Mouse (Mus musculus): ENCODE data around the gene Angel1. TPM values are rescaled to one million over a fixed set of nuclear protein-coding genes. Genes with fewer than 3 reads are reported as not detected.
A peak's percentile ranks its signal among the peaks of the same experiment; 100 is the strongest.

Angel1 gene
- polyA plus RNA-seq (2016; fragmentation: Nextera tagmentation; extraction: Ambion mirVana): 11.0 and 11.9 TPM in 2 replicates

GRCm38 (mm10) chr12:86726120-86726640 is at the start of gene Angel1:
Gene Angel1 (minus strand): TSS chr12:86726460.
- H3K4me1 ChIP-seq: 0 out of 2 replicates have a peak, but pooled peaks cover 3% of the 10 kb centered on the region
- 0 out of 2 replicates have a peak, but pooled peaks cover under 1% of the 10 kb centered on the region for H3K36me3 ChIP-seq
- no peaks in the 10 kb centered on the region for H3K27me3 ChIP-seq (ENCODE audit: low read depth, poor library complexity, severe bottlenecking)
- under 1% methylated on average over 37 of the region's 44 CpGs for WGBS
- peak within 1 kb of the TSS; percentile 87 for H3K4me3 ChIP-seq
- H3K9me3 ChIP-seq (replicated peaks): no peaks in the 10 kb centered on the region
- DNase-seq (ENCODE audit: low spot score): peak; percentile 97
- peak within 1 kb of the TSS; percentile 89 for H3K27ac ChIP-seq

DNA sequence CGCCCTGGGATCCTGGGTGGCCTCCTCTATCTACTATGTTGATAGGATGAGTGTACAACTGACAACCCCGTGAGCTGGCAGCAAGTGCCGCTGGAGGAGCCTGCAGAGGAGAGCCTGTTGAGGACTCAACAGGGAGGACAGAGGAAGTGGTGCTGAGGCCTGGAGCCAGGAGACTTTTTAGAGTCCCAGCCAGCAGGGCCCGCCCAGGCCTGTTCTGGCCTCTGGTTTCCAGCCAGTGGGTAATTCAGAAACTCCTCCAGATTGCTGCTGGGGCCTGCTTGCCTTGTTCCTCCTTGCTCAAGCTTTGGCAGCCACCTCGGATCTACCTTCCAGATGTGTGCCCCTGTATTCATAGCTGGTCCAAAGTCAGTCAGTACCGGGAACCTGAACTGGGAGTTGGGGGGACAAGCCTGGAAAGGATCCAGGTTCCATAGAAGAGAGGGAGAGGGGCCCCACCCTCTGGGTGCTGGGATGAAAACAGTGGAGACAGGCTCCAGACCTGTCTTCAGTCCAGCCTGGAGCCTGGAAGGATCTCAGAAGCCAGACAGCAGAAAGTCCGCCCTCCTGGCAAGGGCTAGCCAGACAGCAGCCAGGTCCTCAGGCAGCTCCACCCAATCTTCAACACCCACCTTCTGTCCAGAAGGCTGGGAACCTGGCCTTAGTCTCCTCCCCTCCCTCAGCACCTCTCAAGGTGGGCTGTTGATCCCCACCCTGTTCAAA is 49.5 kb upstream of the Angel1 start:
- H3K36me3 ChIP-seq: no peaks in the 10 kb centered on the region

DNA sequence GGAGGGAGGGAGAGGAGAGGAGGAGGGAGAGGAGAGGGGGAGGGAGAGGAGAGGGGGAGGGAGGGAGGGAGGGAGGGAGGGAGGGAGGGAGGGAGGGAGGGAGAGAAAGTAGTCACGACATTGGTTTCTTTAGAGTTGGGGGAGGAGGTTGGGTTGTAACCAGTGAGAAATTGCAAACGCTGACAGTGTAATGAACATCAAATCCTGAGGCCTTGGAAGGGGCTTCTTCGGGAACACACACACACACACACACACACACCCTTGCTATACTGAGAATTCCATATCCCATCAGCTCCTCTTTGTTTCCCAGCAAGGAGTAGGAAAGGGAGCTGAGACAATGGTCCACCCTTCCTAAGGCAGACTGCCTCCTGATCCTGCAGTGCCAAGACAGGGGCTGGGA is 46.3 kb upstream of the Angel1 start:
- no peaks in the 10 kb centered on the region for H3K36me3 ChIP-seq
- H3K27ac ChIP-seq: no peak overlapping the region
- DNase-seq (ENCODE audit: low spot score): no peak
- H3K4me1 ChIP-seq: peaks cover 22% of the 10 kb centered on the region
- 50% methylated on average over 3 of the region's 3 CpGs for WGBS
- H3K27me3 ChIP-seq (ENCODE audit: low read depth, poor library complexity, severe bottlenecking): 0 out of 2 replicates have a peak, but pooled peaks cover 6% of the 10 kb centered on the region
- no peak overlapping the region for H3K4me3 ChIP-seq
- H3K9me3 ChIP-seq (replicated peaks): no peaks in the 10 kb centered on the region

More for the DNA sequence above, 49.5 kb upstream of the Angel1 start:
- H3K27ac ChIP-seq: no peak overlapping the region
- no peaks in the 10 kb centered on the region for H3K27me3 ChIP-seq (ENCODE audit: low read depth, poor library complexity, severe bottlenecking)
- no peaks in the 10 kb centered on the region for H3K9me3 ChIP-seq (replicated peaks)
- H3K4me3 ChIP-seq: no peak overlapping the region
- no peak for DNase-seq (ENCODE audit: low spot score)
- H3K4me1 ChIP-seq: peaks cover 17% of the 10 kb centered on the region
- 80% methylated on average over 7 of the region's 7 CpGs for WGBS

DNA sequence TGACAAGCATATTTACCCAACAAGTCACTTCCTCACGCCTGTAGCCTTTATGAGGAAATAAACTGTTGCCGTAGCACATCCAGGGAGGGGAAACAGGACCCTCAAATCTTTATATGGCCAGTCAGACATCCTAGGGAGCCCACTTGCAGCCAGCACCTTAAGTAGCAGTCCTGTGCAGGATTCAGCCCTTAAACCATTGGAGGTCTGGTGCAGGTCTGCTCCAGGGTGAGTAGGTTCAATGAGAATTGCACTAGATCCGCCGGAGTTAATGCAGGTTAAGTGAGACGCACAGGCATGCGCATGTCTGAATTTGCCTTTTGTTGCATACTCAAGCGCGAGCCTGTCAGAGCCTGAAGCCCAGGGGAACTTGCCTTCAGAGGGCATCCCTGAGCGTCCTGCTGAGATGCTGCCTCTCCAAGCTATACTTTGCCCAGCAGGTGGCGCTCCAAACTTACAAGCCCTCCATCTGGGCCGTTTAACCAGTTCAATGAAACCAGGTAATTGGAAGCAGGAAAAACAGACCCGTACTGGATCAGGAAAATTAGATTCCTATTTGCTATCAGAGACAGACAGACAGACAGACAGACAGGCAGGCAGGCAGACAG is 45.7 kb upstream of the Angel1 start:
- Histone ChIP-seq H3K27ac (peak overlapping the region; percentile 21; the same call in 1 of the 2 replicates), H3K27me3 (ENCODE audit: low read depth, poor library complexity, severe bottlenecking) (0 out of 2 replicates have a peak, but pooled peaks cover 6% of the 10 kb centered on the region), H3K36me3 (no peaks in the 10 kb centered on the region), H3K4me1 (peaks cover 22% of the 10 kb centered on the region), H3K9me3 (replicated peaks) (no peaks in the 10 kb centered on the region), H3K4me3 (no peak overlapping the region)
- 12% methylated on average over 12 of the region's 12 CpGs for WGBS
- peak; percentile 95 for DNase-seq (ENCODE audit: low spot score)

DNA sequence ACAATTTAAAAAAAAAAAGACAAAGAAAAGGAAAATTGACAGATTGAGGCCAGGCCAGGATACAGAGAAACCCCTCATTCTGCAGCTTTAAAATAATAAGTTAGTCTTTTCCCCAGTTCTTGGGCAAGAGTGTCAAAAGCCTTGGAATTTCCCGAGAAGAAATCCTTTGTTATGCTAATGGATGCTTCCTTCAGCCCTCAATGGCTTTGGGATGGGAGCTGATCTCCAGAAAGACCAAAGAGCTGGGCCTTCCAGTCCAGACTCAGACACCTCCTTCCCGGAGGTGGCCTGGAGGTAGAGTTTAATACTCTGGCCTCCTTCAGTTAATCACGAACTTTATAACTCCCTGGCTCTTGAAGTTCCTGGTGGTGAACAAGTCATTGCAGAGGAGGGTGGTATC is 44.7 kb upstream of the Angel1 start:
- WGBS: 14% methylated on average over 3 of the region's 3 CpGs
- Histone ChIP-seq H3K9me3 (replicated peaks) (no peaks in the 10 kb centered on the region), H3K27ac (no peak overlapping the region), H3K27me3 (ENCODE audit: low read depth, poor library complexity, severe bottlenecking) (0 out of 2 replicates have a peak, but pooled peaks cover 6% of the 10 kb centered on the region), H3K4me1 (peaks cover 22% of the 10 kb centered on the region), H3K36me3 (no peaks in the 10 kb centered on the region), H3K4me3 (no peak overlapping the region)
- no peak for DNase-seq (ENCODE audit: low spot score)

DNA sequence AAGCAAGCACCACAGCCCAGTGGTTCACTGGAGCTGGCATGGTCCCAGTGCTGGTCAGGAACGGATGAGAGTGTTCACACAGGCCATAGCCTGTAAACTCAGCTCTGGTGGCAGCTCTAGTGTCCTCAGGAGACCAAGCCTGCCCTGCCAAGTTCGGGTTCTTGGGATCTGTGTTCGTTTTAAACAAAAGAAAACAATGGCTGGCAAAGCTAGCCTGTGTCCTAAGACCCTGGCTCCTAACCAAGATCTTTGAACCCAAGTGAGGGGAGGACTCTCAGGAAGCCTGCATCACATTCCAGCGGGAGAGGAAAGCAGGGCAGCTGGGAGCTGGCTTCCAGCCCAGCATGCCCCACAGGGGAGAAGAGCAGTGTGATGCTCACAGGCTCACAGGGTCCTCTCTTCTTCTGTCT is 44.0 kb upstream of the Angel1 start:
- Histone ChIP-seq H3K4me3 (no peak overlapping the region), H3K27me3 (ENCODE audit: low read depth, poor library complexity, severe bottlenecking) (0 out of 2 replicates have a peak, but pooled peaks cover 6% of the 10 kb centered on the region), H3K36me3 (no peaks in the 10 kb centered on the region), H3K4me1 (peaks cover 16% of the 10 kb centered on the region), H3K27ac (no peak overlapping the region), H3K9me3 (replicated peaks) (no peaks in the 10 kb centered on the region)
- DNase-seq (ENCODE audit: low spot score): no peak
- WGBS: 50% methylated on average over 4 of the region's 4 CpGs

- no peak overlapping the region for H3K27ac ChIP-seq
- no peak overlapping the region for H3K4me3 ChIP-seq
- no peak for DNase-seq (ENCODE audit: low spot score)
- H3K4me1 ChIP-seq: peaks cover 16% of the 10 kb centered on the region
- H3K27me3 ChIP-seq (ENCODE audit: low read depth, poor library complexity, severe bottlenecking): 0 out of 2 replicates have a peak, but pooled peaks cover 6% of the 10 kb centered on the region
- H3K9me3 ChIP-seq (replicated peaks): no peaks in the 10 kb centered on the region
- no peaks in the 10 kb centered on the region for H3K36me3 ChIP-seq
These were observed 43.6 kb upstream of the Angel1 start for GRCm38 (mm10) chr12:86769819-86770218.

GRCm38 (mm10) chr12:86768986-86769580 is 42.8 kb upstream of the Angel1 start:
- Histone ChIP-seq H3K27me3 (ENCODE audit: low read depth, poor library complexity, severe bottlenecking) (0 out of 2 replicates have a peak, but pooled peaks cover 6% of the 10 kb centered on the region), H3K4me3 (no peak overlapping the region), H3K36me3 (no peaks in the 10 kb centered on the region), H3K4me1 (peaks cover 16% of the 10 kb centered on the region), H3K27ac (no peak overlapping the region), H3K9me3 (replicated peaks) (no peaks in the 10 kb centered on the region)
- WGBS: 40% methylated on average over 4 of the region's 4 CpGs
- peak; percentile 85 for DNase-seq (ENCODE audit: low spot score)

GRCm38 (mm10) chr12:86767868-86768631 is 41.8 kb upstream of the Angel1 start:
- no peak overlapping the region for H3K4me3 ChIP-seq
- no peaks in the 10 kb centered on the region for H3K9me3 ChIP-seq (replicated peaks)
- peaks cover 16% of the 10 kb centered on the region for H3K4me1 ChIP-seq
- H3K27me3 ChIP-seq (ENCODE audit: low read depth, poor library complexity, severe bottlenecking): 0 out of 2 replicates have a peak, but pooled peaks cover 6% of the 10 kb centered on the region
- H3K27ac ChIP-seq: peak overlapping the region; percentile 63; the same call in 1 of the 2 replicates
- peak; percentile 71 for DNase-seq (ENCODE audit: low spot score)
- 39% methylated on average over 20 of the region's 20 CpGs for WGBS
- H3K36me3 ChIP-seq: no peaks in the 10 kb centered on the region

DNA sequence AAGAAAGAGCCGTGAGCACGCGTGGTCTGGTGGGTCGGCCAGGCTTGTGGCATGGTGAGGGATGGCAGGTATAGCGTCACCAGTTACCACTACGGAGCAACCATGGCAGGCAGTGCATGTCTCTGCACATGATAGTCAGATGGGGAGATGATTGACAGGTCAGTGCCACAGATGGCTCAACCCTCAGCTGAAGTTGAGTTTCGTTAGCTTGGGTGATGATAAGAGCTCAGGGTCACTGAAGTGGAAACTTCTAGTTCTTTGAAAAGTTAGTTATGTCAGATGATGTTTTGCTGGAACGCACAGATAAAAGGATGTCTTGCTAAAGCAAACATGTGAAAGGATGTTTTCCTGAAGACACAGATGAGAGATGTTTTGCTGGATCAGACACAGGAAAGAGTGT is 40.2 kb upstream of the Angel1 start:
- H3K27ac ChIP-seq: no peak overlapping the region
- no peaks in the 10 kb centered on the region for H3K9me3 ChIP-seq (replicated peaks)
- H3K4me3 ChIP-seq: no peak overlapping the region
- no peaks in the 10 kb centered on the region for H3K36me3 ChIP-seq
- no peak for DNase-seq (ENCODE audit: low spot score)
- 92% methylated on average over 8 of the region's 8 CpGs for WGBS
- peaks cover 6% of the 10 kb centered on the region; the same call in 1 of the 2 replicates for H3K27me3 ChIP-seq (ENCODE audit: low read depth, poor library complexity, severe bottlenecking)
- peaks cover 8% of the 10 kb centered on the region for H3K4me1 ChIP-seq

GRCm38 (mm10) chr12:86764060-86764459 is 37.8 kb upstream of the Angel1 start:
- Histone ChIP-seq H3K36me3 (no peaks in the 10 kb centered on the region), H3K9me3 (replicated peaks) (no peaks in the 10 kb centered on the region; the same call in 1 of the 2 replicates), H3K27me3 (ENCODE audit: low read depth, poor library complexity, severe bottlenecking) (no peaks in the 10 kb centered on the region; the same call in 1 of the 2 replicates), H3K27ac (no peak overlapping the region), H3K4me1 (peaks cover 8% of the 10 kb centered on the region), H3K4me3 (no peak overlapping the region)
- WGBS: 81% methylated on average over 6 of the region's 6 CpGs
- DNase-seq (ENCODE audit: low spot score): no peak

DNA sequence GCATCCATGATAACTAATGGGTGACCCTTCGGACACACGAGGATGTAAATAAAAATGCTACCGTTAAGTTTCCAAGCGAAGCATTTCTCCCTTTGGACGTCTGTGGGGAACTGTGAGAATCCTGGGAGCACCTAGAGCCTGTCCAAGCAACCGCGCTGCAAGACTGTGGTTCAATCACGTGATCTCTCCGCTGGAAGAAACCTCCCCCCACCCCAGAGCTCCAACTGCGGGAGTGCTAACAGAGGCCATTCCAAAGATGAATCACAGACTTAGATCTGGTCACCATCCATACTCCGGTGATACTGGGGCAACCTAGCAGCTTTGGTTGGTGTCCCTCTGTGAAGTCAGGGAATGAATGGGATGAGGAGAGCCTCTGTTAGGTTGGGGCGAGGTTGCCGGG is 34.8 kb upstream of the Angel1 start:
- H3K9me3 ChIP-seq (replicated peaks): no peaks in the 10 kb centered on the region; the same call in 1 of the 2 replicates
- no peak for DNase-seq (ENCODE audit: low spot score)
- no peaks in the 10 kb centered on the region for H3K4me1 ChIP-seq
- no peaks in the 10 kb centered on the region for H3K36me3 ChIP-seq
- WGBS: 75% methylated on average over 13 of the region's 13 CpGs
- H3K27ac ChIP-seq: no peak overlapping the region
- no peak overlapping the region for H3K4me3 ChIP-seq
- no peaks in the 10 kb centered on the region; the same call in 1 of the 2 replicates for H3K27me3 ChIP-seq (ENCODE audit: low read depth, poor library complexity, severe bottlenecking)

All from limb, embryonic 10.5 days (tissue).